Mouse (Mus musculus): ENCODE results near the gene Hivep3.

The Hivep3 gene

GRCm38 (mm10) chr4:120018426-120018825 is 284.8 kb downstream of the Hivep3 start:
- DNase-seq (ENCODE audit: low spot score) = no peak

GRCm38 (mm10) chr4:120022392-120022791 is 288.8 kb downstream of the Hivep3 start:
- no peak for DNase-seq (ENCODE audit: low spot score)

- DNase-seq (ENCODE audit: low spot score) = no peak
Measured at GRCm38 (mm10) chr4:120023221-120023840, 289.7 kb downstream of the Hivep3 start.

- no peak for DNase-seq (ENCODE audit: low spot score)
Measured at GRCm38 (mm10) chr4:120024071-120024470, 290.5 kb downstream of the Hivep3 start.

- no peak for DNase-seq (ENCODE audit: low spot score)
Measured at GRCm38 (mm10) chr4:120027671-120028070, 294.1 kb downstream of the Hivep3 start.

GRCm38 (mm10) chr4:120029937-120030336 is 296.4 kb downstream of the Hivep3 start:
- no peak for DNase-seq (ENCODE audit: low spot score)

GRCm38 (mm10) chr4:120032320-120032983 is 298.9 kb downstream of the Hivep3 start:
- DNase-seq (ENCODE audit: low spot score) = peak; percentile 8

- no peak for DNase-seq (ENCODE audit: low spot score)
Measured at GRCm38 (mm10) chr4:120032984-120033355, 299.4 kb downstream of the Hivep3 start.

GRCm38 (mm10) chr4:120036294-120036693 is 302.7 kb downstream of the Hivep3 start:
- no peak for DNase-seq (ENCODE audit: low spot score)

GRCm38 (mm10) chr4:120037007-120037406 is 303.4 kb downstream of the Hivep3 start:
- no peak for DNase-seq (ENCODE audit: low spot score)

- DNase-seq (ENCODE audit: low spot score) = no peak
Measured at GRCm38 (mm10) chr4:120041520-120041919, 307.9 kb downstream of the Hivep3 start.

- no peak for DNase-seq (ENCODE audit: low spot score)
Measured at GRCm38 (mm10) chr4:120042480-120042879, 308.9 kb downstream of the Hivep3 start.

GRCm38 (mm10) chr4:120044612-120045011 is 311.0 kb downstream of the Hivep3 start:
- no peak for DNase-seq (ENCODE audit: low spot score)

- no peak for DNase-seq (ENCODE audit: low spot score)
Measured at GRCm38 (mm10) chr4:120045131-120045537, 311.6 kb downstream of the Hivep3 start.

GRCm38 (mm10) chr4:120045871-120046270 is 312.3 kb downstream of the Hivep3 start:
- DNase-seq (ENCODE audit: low spot score) = no peak

GRCm38 (mm10) chr4:120047060-120047459 is 313.5 kb downstream of the Hivep3 start:
- DNase-seq (ENCODE audit: low spot score) = no peak

GRCm38 (mm10) chr4:120048274-120048673 is 314.7 kb downstream of the Hivep3 start:
- no peak for DNase-seq (ENCODE audit: low spot score)

GRCm38 (mm10) chr4:120049857-120050256 is 316.3 kb downstream of the Hivep3 start:
- DNase-seq (ENCODE audit: low spot score) = no peak

- no peak for DNase-seq (ENCODE audit: low spot score)
Measured at GRCm38 (mm10) chr4:120052481-120052880, 318.9 kb downstream of the Hivep3 start.

- no peak for DNase-seq (ENCODE audit: low spot score)
Measured at GRCm38 (mm10) chr4:120053026-120054005, 319.7 kb downstream of the Hivep3 start.

- DNase-seq (ENCODE audit: low spot score) = no peak
Measured at GRCm38 (mm10) chr4:120054145-120054544, 320.6 kb downstream of the Hivep3 start.

- DNase-seq (ENCODE audit: low spot score) = no peak
Measured at GRCm38 (mm10) chr4:120056451-120056850, 322.9 kb downstream of the Hivep3 start.

GRCm38 (mm10) chr4:120057529-120057928 is 323.9 kb downstream of the Hivep3 start:
- no peak for DNase-seq (ENCODE audit: low spot score)
